Mouse (Mus musculus): ENCODE results near the gene Rtl6.

DNA sequence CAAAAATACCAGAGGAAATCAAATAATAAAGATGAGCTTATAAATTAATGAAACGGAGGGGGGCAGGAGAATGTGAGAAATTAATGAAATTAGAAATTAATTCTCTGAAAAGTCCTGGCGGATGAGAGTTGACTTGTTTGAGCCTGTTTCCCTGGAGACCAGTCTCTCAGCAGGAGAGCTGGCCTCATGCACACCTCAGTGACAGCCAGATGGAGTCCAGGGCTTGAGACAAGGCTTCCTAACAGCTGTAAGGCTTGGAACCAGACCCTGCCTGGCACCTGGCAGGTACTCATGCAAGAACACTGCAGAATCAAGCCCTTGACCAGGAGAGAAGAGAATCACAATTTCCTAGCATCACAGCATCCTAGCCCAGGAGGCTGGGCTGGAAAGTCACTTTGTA, 25.4 kb downstream of the Rtl6 start:
- TF ChIP-seq POLR2A (IDR thresholded peaks at IDR 0.05; ENCODE audit: borderline replicate concordance, extremely low read depth, low read depth, low read length) (no peak), CTCF (IDR thresholded peaks at IDR 0.05; ENCODE audit: insufficient read depth, low read length) (no peak)

All from lung, adult 2 months (tissue).